Mouse (Mus musculus) erythroid progenitor cell, adult 5-6 weeks (primary cell): ENCODE measurements around the gene Rad51b. TPM values are rescaled to one million over a fixed set of nuclear protein-coding genes. Genes with fewer than 3 reads are reported as not detected.

Experiments used
- ATAC-seq: replicated peaks from 2 replicates; pipeline ENCODE4 v1.8.0; 2016; ENCODE audit warnings: moderate number of reproducible peaks, mild to moderate bottlenecking, moderate TSS enrichment, inconsistent platforms; ENCODE audit not compliant: poor library complexity, low FRiP score, severe bottlenecking
- total RNA-seq, 2 experiments: library from RNA; stranded (forward) in 1 of 2; stranded (reverse) in 1 of 2; fragments of 150-400 nt in 1 of 2; fragments of 186-747, 209-891 nt in 1 of 2; gene quantifications; 2 replicates each; pipeline versions ENCODE4 v1.2.3 to v1.2.4; 2015 to 2017; ENCODE audit warnings: low replicate concordance in 2 of 2

Gene Rad51b
- total RNA-seq, 2 experiments from 2014 or later = 9.5 to 12.6 TPM

GRCm38 (mm10) chr12:79735882-79736281, 438.8 kb downstream of the Rad51b start:
- ATAC-seq = no peak

DNA sequence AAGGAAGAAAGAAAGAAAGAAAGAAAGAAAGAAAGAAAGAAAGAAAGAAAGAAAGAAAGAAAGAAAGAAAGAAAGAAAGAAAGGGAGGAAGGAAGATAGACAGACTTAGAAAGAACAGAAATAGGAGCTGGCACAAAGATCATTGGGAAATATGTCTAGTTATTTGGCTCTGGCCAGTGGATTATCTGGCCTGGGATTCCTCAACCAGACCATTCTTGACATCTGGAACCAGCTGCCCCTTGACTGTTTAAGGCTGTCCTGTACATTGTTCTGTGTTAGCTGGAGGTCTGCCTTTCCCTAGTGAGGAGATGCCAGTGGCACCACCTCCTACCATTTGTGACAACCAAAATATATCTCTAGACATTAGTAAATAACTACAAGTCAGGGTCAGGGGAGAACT, 441.6 kb downstream of the Rad51b start:
- no peak for ATAC-seq

GRCm38 (mm10) chr12:79739918-79740639, 443.0 kb downstream of the Rad51b start:
- ATAC-seq = no peak

- no peak for ATAC-seq
Observed at GRCm38 (mm10) chr12:79742211-79742610, 445.1 kb downstream of the Rad51b start.

- no peak for ATAC-seq
Observed at GRCm38 (mm10) chr12:79744131-79744530, 447.0 kb downstream of the Rad51b start.

GRCm38 (mm10) chr12:79745225-79745624, 448.1 kb downstream of the Rad51b start:
- no peak for ATAC-seq

DNA sequence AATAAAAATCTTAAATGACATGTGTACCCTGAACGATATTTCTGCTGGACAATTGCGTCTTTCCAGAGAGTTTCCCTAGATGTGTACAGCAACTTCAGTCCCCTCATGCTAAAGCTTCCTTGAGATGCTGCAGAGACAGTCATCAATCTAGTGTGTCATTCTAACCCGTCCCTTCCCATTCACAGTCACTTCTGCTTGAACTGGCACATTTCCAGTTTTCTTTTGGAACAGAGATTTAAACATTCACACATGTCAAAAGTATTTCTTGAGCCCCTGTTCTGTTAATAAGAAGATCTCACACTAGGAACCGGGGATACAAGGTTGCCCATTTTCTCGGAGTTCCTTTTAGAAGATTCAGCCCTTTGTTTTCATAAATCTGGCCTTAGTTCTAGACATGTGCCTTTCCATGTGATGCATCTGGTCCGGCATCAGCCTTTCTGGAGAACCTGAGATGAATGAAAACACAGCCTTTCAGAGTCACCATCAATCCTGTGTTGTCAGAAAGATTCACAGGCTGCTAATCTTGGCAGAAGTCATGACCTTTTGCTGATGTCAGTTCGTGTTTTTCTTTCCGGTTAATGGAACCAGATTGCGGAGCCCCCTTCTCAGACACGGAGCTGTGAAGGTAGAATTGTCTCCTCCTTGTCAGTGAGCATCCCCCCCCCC, 448.9 kb downstream of the Rad51b start:
- ATAC-seq = no peak

DNA sequence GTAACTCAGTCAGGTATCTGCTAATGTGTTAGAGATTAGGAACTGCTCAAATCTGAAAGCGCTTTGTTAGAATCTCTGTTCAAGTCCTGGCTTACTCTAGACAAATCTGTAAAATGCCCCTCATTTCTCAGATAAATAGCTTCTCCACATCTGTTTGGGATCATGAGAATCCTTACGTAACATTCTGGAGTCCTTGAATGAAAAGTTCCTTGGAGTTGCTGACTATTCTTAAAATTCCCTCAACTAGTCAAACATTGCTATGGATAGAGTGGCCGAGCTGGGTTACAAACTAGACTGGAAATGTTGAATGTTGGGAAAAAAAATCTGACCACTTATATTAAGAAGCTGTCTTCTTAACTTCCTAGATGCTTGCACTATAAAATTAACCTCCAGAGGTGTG, 450.5 kb downstream of the Rad51b start:
- no peak for ATAC-seq

DNA sequence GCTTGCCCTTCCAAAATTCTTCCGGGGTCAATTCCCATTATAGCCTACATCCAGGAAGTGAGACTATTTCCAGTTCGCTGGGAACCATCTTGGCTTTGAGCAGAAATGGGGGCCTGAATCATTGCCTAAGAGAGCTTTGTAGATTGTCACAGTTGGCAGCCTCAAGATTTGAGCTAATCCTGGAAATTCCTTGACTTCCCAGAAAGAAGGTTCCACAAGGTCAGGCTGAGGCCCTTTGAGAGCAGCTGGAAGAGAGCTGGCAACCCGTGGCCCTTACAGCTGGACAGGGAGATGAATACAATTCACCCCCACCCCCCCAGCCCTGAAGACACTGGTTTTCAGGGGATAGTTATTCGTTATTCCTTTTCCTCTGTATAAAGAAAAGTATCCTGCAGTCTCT, 451.8 kb downstream of the Rad51b start:
- ATAC-seq = no peak

DNA sequence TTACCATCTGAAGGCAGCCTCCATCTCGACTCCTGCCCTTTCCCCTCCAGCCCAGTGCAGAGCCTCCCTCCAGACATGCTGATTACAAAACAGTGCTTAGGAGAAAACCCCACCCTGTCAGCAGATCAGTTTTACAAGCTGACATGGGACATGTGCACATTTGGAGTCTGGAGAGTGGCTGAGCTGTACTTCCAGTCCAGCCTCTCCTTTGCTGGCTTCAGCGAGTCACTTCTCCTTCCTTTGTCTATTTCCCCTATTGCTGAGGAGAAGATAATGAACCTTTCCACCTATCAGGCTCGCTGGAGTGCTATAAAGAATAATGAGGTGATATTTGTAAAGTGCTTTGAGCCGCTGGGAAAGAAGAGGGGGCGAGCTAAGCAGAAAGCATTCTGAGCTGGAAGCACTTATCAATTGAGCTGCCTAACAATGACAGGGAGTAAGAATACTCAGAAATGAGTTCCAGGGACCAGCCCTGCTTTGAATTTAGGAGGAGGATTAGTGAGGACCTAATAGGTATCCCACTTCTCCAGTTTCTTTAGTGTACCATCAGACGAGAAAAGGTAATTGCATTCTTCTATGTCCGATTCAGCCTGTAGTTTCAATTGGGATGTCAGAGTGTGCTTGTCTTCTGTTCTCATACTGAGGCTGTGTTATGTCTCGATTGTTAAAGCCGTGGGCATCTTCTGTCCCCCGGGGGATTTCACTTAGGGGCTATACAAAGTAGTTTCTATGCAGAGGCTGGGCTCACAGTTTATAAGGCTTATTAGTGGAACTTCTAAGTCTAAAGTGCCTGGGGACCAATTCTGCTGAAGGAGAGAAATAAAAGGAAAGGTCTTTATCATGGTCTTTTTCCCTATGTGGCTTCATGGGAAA, 453.4 kb downstream of the Rad51b start:
- ATAC-seq = no peak

DNA sequence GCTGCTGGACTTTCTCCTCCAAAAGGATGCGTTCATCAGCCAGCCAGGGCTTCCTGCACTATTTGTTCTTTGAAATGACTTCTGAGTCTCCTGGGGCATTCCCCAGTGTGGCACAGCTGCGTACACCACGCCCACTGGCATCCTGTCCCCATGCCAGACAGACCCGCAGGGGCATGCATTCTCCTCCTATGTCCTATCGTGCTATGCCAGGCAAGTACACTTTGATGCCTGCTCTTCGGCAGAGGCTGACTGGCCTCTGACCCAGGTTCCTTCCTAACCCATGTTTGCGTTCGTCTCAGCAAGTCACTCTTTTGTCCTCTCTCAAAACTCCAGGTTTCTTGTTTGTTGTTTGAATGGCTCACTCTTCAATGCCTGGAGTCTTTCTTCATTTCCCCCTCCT, 454.7 kb downstream of the Rad51b start:
- no peak for ATAC-seq

DNA sequence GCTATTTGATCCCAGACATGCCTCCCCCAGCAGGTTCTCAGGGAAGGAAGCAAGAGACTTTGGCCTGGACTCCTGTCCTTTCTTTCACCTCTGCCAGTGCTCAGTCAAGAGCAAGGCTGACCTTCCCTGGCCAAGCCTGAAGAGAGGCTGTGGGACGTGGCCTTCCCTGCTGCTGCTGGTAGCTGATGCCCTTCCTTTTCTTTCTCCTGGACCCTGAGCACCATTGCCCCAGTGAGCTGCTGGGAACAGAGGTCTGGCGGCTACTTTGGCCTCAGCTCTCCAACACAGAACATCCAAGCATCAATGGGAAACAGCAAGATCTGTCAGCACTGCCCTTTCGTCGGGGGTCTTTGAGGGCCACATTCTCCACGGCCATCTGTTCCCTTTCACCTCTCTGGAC, 455.1 kb downstream of the Rad51b start:
- no peak for ATAC-seq

GRCm38 (mm10) chr12:79755617-79756016, 458.5 kb downstream of the Rad51b start:
- ATAC-seq = no peak

DNA sequence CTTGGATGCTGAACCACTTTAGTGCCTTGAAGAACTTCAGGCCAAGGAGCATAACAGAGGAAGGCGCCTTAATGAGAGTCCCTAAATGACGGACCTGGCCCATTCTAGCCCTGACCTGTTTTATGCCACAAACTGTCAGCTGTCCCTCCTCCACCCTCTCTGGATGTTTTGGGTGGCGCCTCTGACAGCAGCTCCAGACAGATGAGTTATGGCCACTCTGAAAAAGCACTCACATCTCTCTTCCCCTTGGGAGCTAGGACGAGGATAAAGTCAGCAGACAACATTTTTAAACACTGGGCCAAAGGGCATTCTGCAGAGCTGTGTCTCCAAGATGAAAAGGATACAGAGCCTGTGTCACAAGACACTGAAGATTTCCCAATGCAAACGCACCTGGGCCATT, 459.3 kb downstream of the Rad51b start:
- ATAC-seq = no peak

GRCm38 (mm10) chr12:79757775-79758174, 460.7 kb downstream of the Rad51b start:
- ATAC-seq = no peak

- ATAC-seq = no peak
Observed at GRCm38 (mm10) chr12:79759180-79759902, 462.3 kb downstream of the Rad51b start.

- ATAC-seq = no peak
Observed at GRCm38 (mm10) chr12:79761217-79761616, 464.1 kb downstream of the Rad51b start.

DNA sequence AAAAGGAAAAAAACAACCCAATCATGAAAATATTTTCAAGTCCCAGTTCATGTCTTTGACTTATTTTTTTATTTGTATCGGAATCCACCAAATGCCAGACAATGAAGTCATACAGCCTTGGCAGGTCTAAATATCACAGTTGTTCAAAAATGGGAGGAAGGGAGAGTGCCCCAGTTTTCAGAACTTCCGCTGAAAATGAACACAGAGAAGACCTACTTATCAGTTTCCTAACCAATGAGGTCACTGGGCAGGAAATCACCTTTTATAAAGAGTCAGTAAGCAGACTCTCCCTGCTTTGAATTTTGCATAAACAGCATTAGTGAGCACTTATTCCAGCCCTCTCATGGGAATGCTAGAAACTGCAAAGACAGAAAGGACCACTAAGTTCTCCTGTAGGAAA, 465.0 kb downstream of the Rad51b start:
- ATAC-seq = no peak

DNA sequence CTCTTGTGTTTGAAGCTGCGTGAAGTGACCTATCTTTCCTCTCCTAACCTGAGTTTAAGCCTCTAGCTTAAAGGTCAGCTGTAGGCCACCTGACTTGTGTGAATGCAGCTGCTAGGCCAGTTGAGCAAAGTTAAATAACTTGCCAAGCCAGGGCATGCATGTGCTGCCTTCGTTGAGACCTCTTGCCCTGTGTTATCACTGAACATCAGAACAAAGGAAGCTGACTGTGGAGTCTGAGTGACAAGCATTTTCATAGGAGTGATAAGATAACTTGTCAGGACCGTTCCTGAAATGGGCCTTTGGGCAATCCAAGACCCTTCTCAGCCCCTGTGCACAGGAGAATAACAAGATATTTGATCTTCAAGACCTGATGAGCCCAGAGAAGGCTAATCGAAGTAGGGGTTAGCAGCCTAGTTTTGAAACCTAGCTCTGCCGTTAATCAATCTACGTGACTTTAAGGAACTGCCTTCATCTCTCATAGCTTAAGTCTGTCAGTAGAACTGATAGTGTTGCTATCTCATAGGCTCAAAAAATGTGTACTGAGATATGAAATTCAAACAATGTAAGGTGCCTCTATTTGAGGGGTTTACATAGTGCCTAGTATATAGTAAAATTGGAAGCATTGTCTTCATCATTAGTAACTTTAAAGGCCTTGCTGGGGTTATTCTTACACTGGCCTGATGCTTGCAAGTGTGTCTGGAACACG, 465.6 kb downstream of the Rad51b start:
- 0 out of 2 replicates have a peak, but pooled peaks have one; percentile 35 for ATAC-seq
